Mouse (Mus musculus): ENCODE data around the gene Ajm1.

GRCm38 (mm10) chr2:25556296-25556695, 25.3 kb downstream of the Ajm1 start:
- TF ChIP-seq CTCF (IDR thresholded peaks at IDR 0.05; ENCODE audit: extremely low read depth, insufficient read depth, low read length) (no peak), POLR2A (IDR thresholded peaks at IDR 0.05; ENCODE audit: extremely low read depth, insufficient read depth, low read length) (no peak)
